Mouse (Mus musculus) olfactory bulb, adult 2 months (tissue): ENCODE data around the gene Fbxl2.

Experiments
- CTCF ChIP-seq: fragments of 200-500 bp; IDR thresholded peaks from 2 replicates; pipeline ENCODE4 v1.5.1; 2012; ENCODE audit warnings: low read depth, mild to moderate bottlenecking, low read length, moderate library complexity; ENCODE audit not compliant: insufficient read depth
- POLR2A ChIP-seq: fragments of 200-500 bp; IDR thresholded peaks from 2 replicates; pipeline ENCODE4 v1.6.1; 2012; ENCODE audit warnings: mild to moderate bottlenecking, low read depth, low read length, moderate library complexity; ENCODE audit not compliant: insufficient read depth

DNA sequence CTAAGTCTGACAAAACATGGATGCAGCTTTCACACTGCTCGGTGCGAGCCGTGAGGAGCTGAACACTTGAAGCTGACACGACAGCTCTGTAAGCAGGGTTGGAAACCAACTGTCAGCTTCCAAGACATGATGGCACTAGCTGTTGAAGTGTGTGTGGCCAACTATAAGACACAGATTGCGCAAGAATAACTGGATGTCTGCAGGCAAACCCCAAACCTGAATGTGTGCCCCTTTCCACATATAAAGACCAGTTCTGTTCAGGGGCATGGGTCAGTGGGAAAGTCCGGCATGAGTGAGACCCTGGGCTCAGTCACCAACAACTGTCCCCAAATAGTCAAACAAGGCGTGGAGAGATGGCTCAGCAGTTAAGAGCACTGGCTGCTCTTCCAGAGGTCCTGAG is 53.2 kb downstream of the Fbxl2 start:
- TF ChIP-seq CTCF, result no peak
- no peak for TF ChIP-seq POLR2A
